Mouse (Mus musculus) right cerebral cortex, postnatal 10 days (tissue): ENCODE results near the gene Ddx17.
A peak's percentile ranks its signal among the peaks of the same experiment; 100 is the strongest.

Source experiments
- DNase-seq, 2 experiments: peaks; one replicate each; pipeline ENCODE4 v3.0.0; 2021; ENCODE audit warnings: low spot score in 2 of 2

Ddx17 gene

GRCm38 (mm10) chr15:79546410-79547288 is at the start of gene Ddx17:
Gene Ddx17 (minus strand): TSS chr15:79546741.
- peak; percentile 98 to 99 for DNase-seq

- DNase-seq: no peak
Measured at GRCm38 (mm10) chr15:79581581-79581980, 35.0 kb upstream of the Ddx17 start.

- DNase-seq: peak in 1 of 2 experiments; percentile 38
Measured at GRCm38 (mm10) chr15:79577671-79578426, 31.3 kb upstream of the Ddx17 start.

GRCm38 (mm10) chr15:79576947-79577346 is 30.4 kb upstream of the Ddx17 start:
- no peak for DNase-seq

- no peak for DNase-seq
Measured at GRCm38 (mm10) chr15:79575543-79576222, 29.1 kb upstream of the Ddx17 start.

GRCm38 (mm10) chr15:79562417-79562816 is 15.9 kb upstream of the Ddx17 start:
- peak; percentile 62 to 68 for DNase-seq

- DNase-seq: no peak
Measured at GRCm38 (mm10) chr15:79559649-79560048, 13.1 kb upstream of the Ddx17 start.

- DNase-seq: no peak
Measured at GRCm38 (mm10) chr15:79552566-79552965, 6.0 kb upstream of the Ddx17 start.

- no peak for DNase-seq
Measured at GRCm38 (mm10) chr15:79548226-79548625, 1.7 kb upstream of the Ddx17 start.

- DNase-seq: no peak
Measured at GRCm38 (mm10) chr15:79547289-79547820, 814 bp upstream of the Ddx17 start.

GRCm38 (mm10) chr15:79545921-79546399 is 581 bp downstream of the Ddx17 start:
- peak; percentile 65 for DNase-seq

- DNase-seq: no peak
Measured at GRCm38 (mm10) chr15:79545496-79545895, 1.0 kb downstream of the Ddx17 start.

- no peak for DNase-seq
Measured at GRCm38 (mm10) chr15:79543968-79544367, 2.6 kb downstream of the Ddx17 start.

GRCm38 (mm10) chr15:79533796-79534195 is 12.7 kb downstream of the Ddx17 start:
- no peak for DNase-seq

GRCm38 (mm10) chr15:79529935-79530334 is 16.6 kb downstream of the Ddx17 start:
- no peak for DNase-seq

GRCm38 (mm10) chr15:79527991-79528639 is 18.4 kb downstream of the Ddx17 start:
- no peak for DNase-seq

GRCm38 (mm10) chr15:79527192-79527591 is 19.3 kb downstream of the Ddx17 start:
- no peak for DNase-seq

GRCm38 (mm10) chr15:79525979-79526768 is 20.4 kb downstream of the Ddx17 start:
- no peak for DNase-seq

GRCm38 (mm10) chr15:79525564-79525963 is 21.0 kb downstream of the Ddx17 start:
- no peak for DNase-seq
